Mouse (Mus musculus): ENCODE measurements around the gene Foxn3.
"Not testable (repeated sequence)": the region's sequence is repeated elsewhere in the genome, so short reads cannot be mapped to it uniquely, and the experiment has no call there.

The Foxn3 gene

DNA sequence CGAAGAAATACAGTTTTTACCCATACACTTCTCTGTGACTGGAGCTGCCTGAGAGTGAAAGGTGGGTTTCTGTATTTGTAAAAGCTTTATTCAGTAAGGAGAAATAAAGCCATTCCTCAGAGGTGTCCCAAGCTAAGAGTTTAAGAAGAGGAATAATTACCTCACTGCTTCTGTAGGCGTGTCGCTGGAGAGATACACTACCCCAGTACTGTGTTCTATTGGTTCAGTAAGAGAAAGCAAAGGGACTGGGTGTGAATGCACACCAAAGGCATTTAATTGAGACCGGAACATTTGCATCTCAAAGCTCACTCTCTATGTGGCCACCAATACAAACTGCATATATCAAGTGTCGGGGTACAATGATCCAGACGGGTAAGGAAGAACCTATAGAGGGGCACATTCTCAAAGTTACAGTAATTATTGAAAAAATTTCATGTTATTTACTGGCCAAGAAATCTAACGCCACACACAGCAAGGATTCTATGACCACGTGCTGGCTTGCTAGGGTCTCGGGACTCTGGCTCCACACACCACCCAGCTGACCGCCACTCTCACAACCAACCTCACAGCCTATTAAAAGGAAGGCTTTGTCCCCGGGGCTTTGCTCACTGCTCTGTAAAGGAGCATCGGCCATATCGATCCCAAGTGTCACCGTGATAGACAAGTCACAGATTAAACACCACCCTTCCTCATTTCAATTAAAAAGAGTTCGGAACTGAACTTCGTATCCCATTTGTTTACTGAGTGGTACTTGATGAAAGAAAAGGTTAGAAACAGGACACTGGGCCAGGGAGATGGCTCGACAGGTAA lies 333.2 kb downstream of the Foxn3 start:
- in situ Hi-C loops (cut with MboI, MseI) = no loop called here

DNA sequence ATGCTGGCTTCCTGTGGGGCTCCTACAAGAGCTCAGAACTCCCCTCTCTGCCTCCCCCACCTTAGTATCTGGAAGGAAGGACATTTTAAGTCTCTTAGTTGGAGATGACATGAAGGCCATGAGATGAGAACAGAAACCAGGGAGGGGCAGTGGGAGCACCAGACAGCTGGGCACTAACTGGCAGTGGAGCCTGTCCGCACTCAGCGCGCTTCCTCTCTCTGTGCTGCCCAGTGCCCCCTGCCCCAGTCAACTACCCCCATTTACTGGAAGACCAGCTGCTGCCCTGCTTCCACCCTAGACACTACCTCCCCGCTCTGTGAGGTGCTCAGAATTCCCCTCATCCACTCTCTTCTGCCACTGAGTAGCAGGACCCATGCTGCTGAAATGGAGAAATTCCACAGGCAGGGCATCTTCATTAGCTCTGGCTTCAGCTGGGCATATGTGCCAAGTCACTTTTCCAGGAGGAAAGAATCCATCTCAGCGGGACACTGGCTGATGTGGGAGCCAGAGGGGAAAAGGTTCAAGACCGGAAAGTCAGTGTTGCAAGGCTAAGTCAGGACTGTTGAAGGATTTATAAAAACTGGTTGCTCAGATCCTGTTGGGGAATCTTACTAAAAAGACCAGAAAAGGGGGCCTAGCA lies 335.9 kb downstream of the Foxn3 start:
- in situ Hi-C loops (cut with MboI, MseI) = no loop called here

DNA sequence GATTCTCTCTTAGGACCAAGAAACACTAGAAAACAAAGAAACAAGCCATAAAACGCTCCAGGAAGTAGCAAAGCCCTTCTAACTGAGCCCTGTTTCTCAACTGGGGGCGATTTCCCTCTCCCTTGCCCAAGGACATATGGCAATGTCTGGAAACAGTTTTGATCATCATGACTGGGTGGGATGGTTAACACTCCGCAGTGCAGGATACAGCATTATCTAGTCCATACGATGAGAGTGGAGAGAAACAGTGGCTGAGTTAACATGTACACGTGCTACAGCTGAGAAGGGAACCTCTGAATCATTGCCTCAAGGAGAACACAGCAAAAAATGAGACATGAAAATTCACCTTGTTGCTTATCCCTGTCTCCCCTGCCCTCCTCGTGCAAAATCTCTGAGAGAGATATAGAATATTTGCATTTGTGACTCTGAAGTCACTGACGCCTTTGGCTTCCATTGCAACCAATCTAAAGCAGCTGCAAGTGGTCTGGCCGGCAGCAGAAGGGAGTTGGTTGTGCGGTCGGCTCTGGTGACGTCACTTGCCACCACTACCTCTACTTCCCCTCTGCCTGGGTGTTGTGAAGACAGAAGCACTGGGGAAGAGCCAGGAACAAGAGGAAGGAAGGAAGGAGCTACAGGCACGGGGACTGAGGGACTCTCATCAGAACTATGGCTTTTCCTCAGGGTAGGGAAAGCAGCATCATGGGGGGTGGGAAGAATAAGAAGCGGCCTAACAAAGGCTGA lies 338.3 kb downstream of the Foxn3 start:
- in situ Hi-C loops (cut with MboI, MseI) = no loop called here

DNA sequence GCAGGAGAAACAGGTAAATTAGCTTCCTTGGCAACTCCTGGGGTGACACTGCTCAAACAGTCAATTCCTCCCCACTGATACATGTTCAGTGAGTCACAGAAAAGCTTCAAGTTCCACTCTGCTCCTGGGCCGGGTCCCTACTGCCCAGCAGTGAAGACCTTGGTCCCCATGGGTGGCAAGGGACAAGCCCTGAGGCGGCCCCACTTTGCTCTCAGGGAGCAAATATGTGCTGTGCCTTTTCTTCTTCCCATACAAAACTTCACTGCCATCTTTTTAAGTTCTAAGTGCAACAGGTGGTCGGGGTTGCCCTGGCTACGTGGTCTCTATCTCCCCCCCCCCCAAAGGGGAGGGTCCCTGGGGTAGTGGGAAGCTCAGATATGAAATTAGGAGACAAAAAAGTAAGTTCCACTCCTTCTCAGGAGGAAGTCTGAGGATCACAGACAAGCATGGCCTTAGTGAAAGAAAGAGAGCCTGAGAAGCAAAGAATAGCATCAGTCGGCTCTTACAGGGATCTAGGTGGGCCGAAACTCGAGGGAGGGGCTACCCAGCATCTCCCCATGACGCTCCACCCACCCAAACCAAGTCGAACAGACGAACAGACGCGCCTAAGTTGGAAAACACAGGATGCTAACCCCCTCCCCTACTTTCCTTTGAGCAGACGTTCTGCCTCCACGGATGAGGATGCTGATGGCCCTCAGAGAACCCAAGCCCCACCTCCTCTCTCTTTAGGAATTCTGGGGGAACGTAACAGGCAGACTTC lies 342.1 kb downstream of the Foxn3 start:
- in situ Hi-C loops (cut with MboI, MseI) = no loop called here

DNA sequence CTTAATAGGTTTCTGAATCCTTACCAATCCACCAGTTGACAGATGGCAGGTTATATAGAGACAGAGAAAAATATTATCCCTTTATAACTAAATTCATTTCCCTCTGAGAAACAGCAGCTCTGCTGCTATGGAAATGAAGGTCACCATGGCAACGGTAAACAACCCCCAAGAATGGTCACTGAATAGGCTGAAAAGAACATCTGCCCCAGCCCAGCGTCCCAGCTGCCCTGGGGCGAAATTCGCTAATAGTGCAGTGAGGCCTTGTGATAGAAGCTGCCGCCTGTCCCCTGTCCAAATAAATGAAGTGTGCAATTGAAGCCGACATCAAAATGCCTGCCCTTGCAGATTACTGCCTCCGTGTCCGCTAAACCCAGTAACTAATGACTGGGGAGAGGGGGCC lies 343.0 kb downstream of the Foxn3 start:
- in situ Hi-C loops (cut with MboI, MseI) = no loop called here

- in situ Hi-C loops (cut with MboI, MseI) = no loop called here
These were observed 343.6 kb downstream of the Foxn3 start for GRCm38 (mm10) chr12:99219812-99220211.

- in situ Hi-C loops (cut with MboI, MseI) = no loop called here
These were observed 346.2 kb downstream of the Foxn3 start for GRCm38 (mm10) chr12:99217145-99217698.

DNA sequence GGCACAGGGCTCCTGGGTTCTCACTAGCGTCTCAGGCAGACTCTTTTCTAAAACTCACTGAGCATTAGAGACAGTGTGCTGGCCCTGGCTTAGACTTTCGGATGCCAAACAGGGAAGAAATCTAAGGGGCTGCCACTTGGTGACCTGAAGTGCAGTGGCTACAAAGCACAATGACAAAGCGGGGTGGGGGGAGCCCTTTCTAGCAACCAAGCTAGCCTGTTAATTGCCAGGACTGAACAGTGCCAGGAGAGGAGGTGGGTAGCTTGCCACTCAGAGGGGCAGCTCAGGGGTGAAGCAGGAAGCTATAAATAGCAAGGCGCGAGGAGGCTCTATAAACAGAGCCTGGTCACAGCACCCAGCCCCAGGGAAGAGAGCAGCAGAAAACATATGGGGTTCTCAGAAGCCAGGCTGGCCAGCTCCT lies 347.0 kb downstream of the Foxn3 start:
- in situ Hi-C loops (cut with MboI, MseI) = no loop called here

DNA sequence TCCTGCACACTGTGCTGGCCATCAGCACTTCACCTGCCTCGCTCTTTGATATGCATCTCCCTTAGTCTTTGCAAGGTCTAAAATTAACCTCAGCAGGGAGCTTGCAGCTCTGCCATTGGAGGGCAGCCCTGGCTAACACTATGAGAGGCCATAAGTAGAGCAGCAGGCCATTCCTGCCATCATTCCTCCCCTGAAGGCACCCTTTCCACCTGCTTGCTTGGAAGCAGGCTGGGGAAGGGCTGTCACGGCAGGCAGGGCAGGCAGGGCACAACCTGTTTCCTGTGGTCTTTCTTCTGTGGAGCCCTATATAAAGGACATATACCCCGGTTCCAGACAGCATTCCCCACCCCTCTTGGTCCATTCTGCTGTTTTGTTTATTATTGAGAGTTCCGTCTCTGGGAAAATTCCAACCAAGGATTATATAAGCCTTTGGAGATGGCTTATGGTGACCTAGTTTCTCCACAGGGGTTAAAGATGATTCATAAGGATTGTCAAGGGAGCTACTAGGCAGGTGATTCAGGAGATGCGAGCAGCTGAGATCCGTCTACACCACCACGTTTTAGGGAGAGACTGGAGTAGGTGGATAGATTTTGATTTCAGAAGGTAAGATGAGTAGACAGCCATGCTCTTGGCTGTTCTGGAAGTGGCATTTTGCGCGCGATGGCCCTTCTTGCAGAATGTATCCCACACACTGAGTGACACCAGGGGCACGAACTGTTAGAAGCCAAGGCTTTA lies 347.7 kb downstream of the Foxn3 start:
- in situ Hi-C loops (cut with MboI, MseI) = no loop called here

- in situ Hi-C loops (cut with MboI, MseI) = no loop called here
These were observed 349.3 kb downstream of the Foxn3 start for GRCm38 (mm10) chr12:99214098-99214497.

GRCm38 (mm10) chr12:99213218-99213617 lies 350.2 kb downstream of the Foxn3 start:
- in situ Hi-C loops (cut with MboI, MseI) = no loop called here

GRCm38 (mm10) chr12:99209801-99210200 lies 353.6 kb downstream of the Foxn3 start:
- in situ Hi-C loops (cut with MboI, MseI) = loop anchor here (10.0 kb wide), 1 partner anchor 1585 kb away; no protein-coding TSS in a partner anchor

DNA sequence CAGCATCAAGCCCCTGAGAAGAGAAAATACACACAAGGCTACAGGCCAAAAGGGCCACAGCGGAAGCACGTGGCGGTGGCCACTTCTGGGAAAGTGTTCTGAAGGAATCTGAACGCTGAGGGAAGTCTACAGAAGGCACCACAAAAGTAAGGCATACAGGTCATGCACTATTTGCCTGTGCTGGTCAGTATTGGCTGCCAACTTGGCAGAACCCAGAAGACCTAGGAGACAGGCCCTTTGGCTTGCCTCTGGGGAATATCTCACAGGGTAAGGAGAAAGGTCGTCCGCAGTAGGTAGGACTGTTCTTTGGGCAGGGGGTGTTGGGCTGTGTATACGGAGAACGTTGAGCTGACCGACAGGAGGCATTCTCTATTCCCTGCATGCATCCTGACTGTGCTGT lies 355.1 kb downstream of the Foxn3 start:
- in situ Hi-C loops (cut with MboI, MseI) = loop anchor here (10.0 kb wide), 1 partner anchor 1587 kb away; no protein-coding TSS in a partner anchor

DNA sequence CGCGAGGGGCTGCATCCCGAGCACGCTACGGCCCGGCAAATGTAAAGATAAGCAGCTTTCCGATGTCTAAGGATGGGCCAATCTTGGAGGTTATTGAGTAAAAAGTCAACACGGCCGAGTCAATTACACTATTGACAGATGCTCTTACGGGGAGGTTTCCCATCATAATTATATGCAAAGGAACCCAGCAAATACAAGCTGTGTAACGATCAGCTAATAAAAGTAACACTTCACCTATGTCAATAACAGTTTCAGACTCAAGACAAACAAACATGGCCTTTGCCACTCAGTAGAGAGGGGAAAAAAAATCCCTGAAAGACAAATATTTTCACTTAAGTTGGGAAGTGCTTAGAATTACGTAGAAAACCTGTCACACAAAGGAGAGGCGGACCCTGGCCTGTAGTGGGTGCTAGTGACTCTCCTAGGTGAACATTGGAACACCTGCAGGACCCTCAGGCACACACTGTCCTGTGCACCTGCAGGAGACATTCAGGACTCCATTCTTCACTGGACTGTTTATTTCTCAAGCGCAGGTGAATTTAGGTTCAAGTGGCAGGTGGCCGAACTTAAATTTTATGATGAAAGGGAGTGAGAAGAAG lies 356.3 kb downstream of the Foxn3 start:
- in situ Hi-C loops (cut with MboI, MseI) = loop anchor here (10.0 kb wide), 1 partner anchor 1588 kb away; no protein-coding TSS in a partner anchor

GRCm38 (mm10) chr12:99205734-99206133 lies 357.6 kb downstream of the Foxn3 start:
- in situ Hi-C loops (cut with MboI, MseI) = loop anchor here (10.0 kb wide), 1 partner anchor 1589 kb away; no protein-coding TSS in a partner anchor

DNA sequence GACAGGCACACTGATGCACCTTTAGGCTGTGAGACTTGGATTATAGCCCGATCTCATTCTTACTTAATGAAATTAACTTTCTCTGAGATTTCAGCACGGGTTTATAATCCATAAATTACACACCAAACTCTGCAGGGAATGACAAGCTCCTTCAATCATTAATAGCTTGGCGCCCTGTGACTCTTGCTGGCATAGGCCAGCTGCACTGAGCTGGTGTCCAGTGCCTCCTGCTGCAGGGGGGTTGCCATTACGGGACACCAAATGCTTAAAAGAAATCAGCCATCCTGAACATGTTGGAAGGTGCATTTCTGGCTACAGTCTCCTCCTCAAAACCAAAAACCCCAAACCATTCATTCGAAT lies 364.3 kb downstream of the Foxn3 start:
- in situ Hi-C loops (cut with MboI, MseI) = no loop called here

DNA sequence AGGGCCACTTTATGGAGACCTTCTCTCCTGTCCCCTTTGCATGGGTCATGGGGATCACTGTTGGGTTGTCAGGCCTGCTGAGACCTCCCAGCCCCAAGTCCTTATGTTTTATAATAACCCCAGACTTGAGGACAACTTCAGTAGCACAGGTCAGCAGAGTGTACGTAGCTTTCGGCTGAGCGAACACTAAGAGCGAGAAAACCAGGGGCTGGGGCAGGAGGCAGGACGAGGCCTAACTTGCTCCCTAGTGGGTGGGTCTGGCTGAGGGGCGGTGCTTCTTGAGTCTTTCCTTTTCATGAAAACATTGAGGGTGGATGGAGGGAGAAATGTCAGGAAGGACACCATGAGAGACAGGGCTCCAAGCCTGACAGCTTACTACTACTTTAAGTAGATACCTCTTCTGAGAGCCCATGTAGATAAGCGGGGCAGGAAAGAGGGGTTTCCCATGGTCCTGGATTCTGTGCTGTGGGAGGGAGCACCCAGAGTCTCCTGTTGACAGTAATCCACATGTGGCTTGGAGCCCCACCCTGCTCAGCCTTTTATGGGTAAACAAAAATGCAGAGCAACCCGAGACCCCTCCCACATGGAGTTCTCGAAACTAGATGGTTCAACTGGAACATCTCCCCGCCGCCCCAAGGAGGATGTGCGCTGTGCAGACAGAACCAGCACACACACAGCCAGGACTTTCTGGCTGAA lies 364.8 kb downstream of the Foxn3 start:
- in situ Hi-C loops (cut with MboI, MseI) = no loop called here

DNA sequence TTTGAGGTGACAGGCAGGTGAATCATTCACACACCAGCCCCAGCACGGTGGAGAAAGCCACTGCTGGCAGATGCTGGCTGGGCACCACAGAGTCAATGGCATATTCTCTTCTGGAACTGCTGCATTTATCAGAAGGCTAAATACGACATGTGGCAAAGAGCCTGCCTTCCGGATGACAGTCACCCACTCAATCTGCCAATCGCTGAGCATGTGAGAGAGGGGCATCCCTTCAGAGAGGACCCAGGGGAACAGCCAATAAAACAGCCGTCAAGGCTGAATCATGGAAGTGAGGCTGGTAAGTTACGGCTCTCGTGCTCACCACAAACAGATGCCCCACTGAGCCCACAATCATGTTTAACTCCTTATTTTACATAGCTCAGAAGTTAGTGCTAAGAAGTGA lies 366.4 kb downstream of the Foxn3 start:
- in situ Hi-C loops (cut with MboI, MseI) = no loop called here

DNA sequence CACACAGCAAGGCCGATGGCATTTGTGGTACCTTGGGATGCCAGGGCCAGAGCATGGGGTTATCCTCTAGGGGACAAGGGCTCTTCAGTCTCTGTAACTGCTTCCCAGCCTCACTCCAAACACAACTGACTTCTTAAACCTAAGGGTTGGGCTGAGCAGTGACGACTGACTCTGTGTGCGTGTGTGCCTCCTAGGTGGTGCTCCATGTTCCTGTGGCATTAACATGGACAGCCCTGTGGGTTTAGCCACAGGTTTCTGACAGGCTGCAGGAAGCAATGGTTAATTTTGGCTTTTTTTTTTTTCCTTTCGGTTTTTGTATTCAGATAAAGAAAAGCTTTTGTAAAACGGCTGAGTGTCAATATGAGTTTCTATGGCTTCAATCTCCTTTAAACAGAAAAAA lies 367.7 kb downstream of the Foxn3 start:
- in situ Hi-C loops (cut with MboI, MseI) = no loop called here

- in situ Hi-C loops (cut with MboI, MseI) = not testable (repeated sequence)
These were observed 369.3 kb downstream of the Foxn3 start for GRCm38 (mm10) chr12:99194120-99194519.

All from T-helper 2 cell (primary cell).